Mouse (Mus musculus): ENCODE measurements around the gene Ajuba.
"Not testable (repeated sequence)": the region's sequence is repeated elsewhere in the genome, so short reads cannot be mapped to it uniquely, and the experiment has no call there.

DNA sequence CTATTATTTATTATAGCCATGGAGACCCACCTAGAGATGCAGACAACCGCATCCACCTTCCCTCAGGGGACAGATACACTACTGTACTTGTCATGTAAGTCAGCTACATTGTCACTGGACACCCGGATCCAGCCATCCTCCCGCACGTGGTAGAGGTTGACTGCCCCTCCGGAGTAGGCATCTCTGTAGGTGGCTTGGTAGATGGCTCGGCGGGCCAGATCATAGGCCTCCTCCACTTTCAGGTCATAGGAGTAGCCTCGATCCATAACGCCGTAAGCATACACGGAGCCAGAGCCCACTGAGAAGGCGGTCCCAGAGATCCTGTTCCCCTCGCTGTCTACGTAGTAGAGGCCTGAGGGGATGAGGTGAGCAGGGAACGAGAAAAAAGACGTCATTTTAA is 36.8 kb upstream of the Ajuba start:
- TF ChIP-seq POLR2A (IDR thresholded peaks at IDR 0.05; ENCODE audit: insufficient read length, low read depth); E2F4 (IDR thresholded peaks at IDR 0.05; ENCODE audit: insufficient read depth): not testable (repeated sequence)

Data from myocyte (in vitro differentiated cells).